ENCODE assay signal across 10 mouse cellular contexts in the genomic region with DNA sequence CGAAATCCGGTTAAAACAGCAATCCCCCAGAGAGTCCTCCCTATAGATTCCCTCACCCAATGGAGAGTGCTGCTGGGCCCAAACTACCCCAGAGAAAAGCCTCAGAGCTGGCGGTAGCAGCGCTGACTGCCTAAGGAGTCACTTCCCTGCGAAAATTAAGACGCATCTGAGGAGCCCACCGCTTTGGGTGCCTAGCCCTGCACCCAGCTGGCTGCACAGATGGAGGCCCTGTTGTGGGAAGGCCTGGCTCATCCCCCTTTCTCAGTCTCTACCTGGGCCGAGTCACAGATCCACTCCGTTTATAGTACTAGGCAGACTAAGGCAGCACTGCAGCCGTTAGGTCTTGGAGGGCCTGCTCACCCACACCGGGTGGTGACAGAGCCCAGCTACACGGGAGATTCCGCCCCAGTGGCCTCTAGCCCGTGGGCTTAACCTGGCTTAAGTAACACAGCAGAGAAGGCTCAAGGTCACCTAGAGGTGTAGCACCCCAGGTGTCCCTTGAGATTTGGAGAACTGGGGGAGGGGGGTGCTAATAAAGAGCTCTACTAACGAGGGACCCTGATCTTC. TPM values are rescaled to one million over a fixed set of nuclear protein-coding genes. Genes with fewer than 3 reads are reported as not detected.
DNase-seq lines count a peak whose midpoint lies in the region; ATAC-seq and TF ChIP-seq lines count a peak whose summit lies in the region.
"Had no signal": no experiment of that assay in that cellular context is flagged by ENCODE, and none has a peak within 500 bp of the region (broad histone marks: within the 10 kb centered on the region; RNA-seq: fewer than 3 reads in every experiment).

No protein-coding gene starts in this region.

- H3K36me3 ChIP-seq in heart, postnatal 0 days (replicated peaks; ENCODE audit: control insufficient read depth, insufficient read depth, low read length), result no peaks in the 10 kb centered on the region
- 0 out of 2 replicates have a peak, but pooled peaks cover 3% of the 10 kb centered on the region for H3K36me3 ChIP-seq in limb, embryonic 14.5 days (ENCODE audit: control insufficient read depth, insufficient read depth, low read length)

- H3K9ac ChIP-seq in heart, postnatal 0 days (replicated peaks; ENCODE audit: low read depth, low read length), result peak overlapping the region; percentile 86
- H3K9ac ChIP-seq in limb, embryonic 14.5 days (ENCODE audit: low read depth, low read length, severe bottlenecking), result peak overlapping the region; percentile 89

- 0 out of 2 replicates have a peak, but pooled peaks have one; percentile 12 for TF ChIP-seq POLR2A in limb, embryonic 14.5 days (IDR thresholded peaks at IDR 0.05; ENCODE audit: borderline replicate concordance, extremely low read depth, insufficient read depth, insufficient read length)

- H3K4me1 ChIP-seq in heart, postnatal 0 days (ENCODE audit: control insufficient read depth, insufficient read depth), result no peaks in the 10 kb centered on the region
- peaks cover 43% of the 10 kb centered on the region for H3K4me1 ChIP-seq in limb, embryonic 14.5 days (ENCODE audit: control insufficient read depth, insufficient read depth, low read length)

- H3K4me2 ChIP-seq in heart, postnatal 0 days (ENCODE audit: low read depth, low read length), result peak overlapping the region; percentile 75
- peak overlapping the region; percentile 89 for H3K4me2 ChIP-seq in limb, embryonic 14.5 days (replicated peaks; ENCODE audit: low read depth, low read length, severe bottlenecking)

- no peak for ATAC-seq in heart, postnatal 0 days (ENCODE audit: insufficient read depth, low read depth)
- ATAC-seq in limb, embryonic 14.5 days (ENCODE audit: low FRiP score, low read depth), result no peak
- ATAC-seq in megakaryocyte progenitor cell, adult 5-6 weeks (replicated peaks; ENCODE audit: poor library complexity), result no peak
- ATAC-seq in frontal cortex, adult (ENCODE audit: low TSS enrichment), result no peak
- ATAC-seq in erythroblast, adult 5-6 weeks (replicated peaks; ENCODE audit: low FRiP score, poor library complexity, severe bottlenecking), result no peak

- H3K4me3 ChIP-seq in heart, postnatal 0 days (ENCODE audit: low read depth, low read length), result peak overlapping the region; percentile 68
- peak overlapping the region; percentile 77 for H3K4me3 ChIP-seq in limb, embryonic 14.5 days (replicated peaks; ENCODE audit: low read length)

- no peak for TF ChIP-seq CTCF in heart, postnatal 0 days (IDR thresholded peaks at IDR 0.05; ENCODE audit: low read depth)

- H3K27me3 ChIP-seq in heart, postnatal 0 days (ENCODE audit: control insufficient read depth, insufficient read depth, low read length), result peaks cover 63% of the 10 kb centered on the region
- peaks cover 26% of the 10 kb centered on the region; the same call in 1 of the 2 replicates for H3K27me3 ChIP-seq in limb, embryonic 14.5 days (ENCODE audit: control insufficient read depth, insufficient read depth, low read length)

- no peaks in the 10 kb centered on the region for H3K9me3 ChIP-seq in heart, postnatal 0 days (replicated peaks; ENCODE audit: control insufficient read depth, low read length)
- no peaks in the 10 kb centered on the region for H3K9me3 ChIP-seq in limb, embryonic 14.5 days (ENCODE audit: control insufficient read depth, low read length)

- DNase-seq in retina, embryonic 14.5 days (ENCODE audit: low spot score), result peak; percentile 26
- DNase-seq in retina, postnatal 1 day, result no peak
- DNase-seq in heart, postnatal 0 days (ENCODE audit: low spot score), result no peak
- DNase-seq in limb, embryonic 14.5 days (ENCODE audit: low spot score), result no peak
- DNase-seq in frontal cortex, adult 2 months (ENCODE audit: extremely low spot score in 1 of 2, low spot score in 1 of 2), result no peak
- DNase-seq: thymus, postnatal 4 days had no signal

- 8% methylated on average over 15 of the region's 15 CpGs for WGBS in heart, postnatal 0 days
- 6% methylated on average over 15 of the region's 15 CpGs for WGBS in limb, embryonic 14.5 days

- TF ChIP-seq EP300 in heart, postnatal 0 days (IDR thresholded peaks at IDR 0.05; ENCODE audit: low read depth), result no peak

- peak overlapping the region; percentile 91 for H3K27ac ChIP-seq in heart, postnatal 0 days (ENCODE audit: low read depth)
- H3K27ac ChIP-seq in limb, embryonic 14.5 days (replicated peaks; ENCODE audit: low read depth, low read length), result peak overlapping the region; percentile 97
- H3K27ac ChIP-seq: macrophage had no signal

RNA-seq across cellular contexts. Expression of gene Prdm16, which starts 1.7 kb away (rescaled TPM):
- 9.3 and 9.8 TPM in 2 replicates for total RNA-seq in heart, postnatal 0 days (2014; rRNA removed; ENCODE audit: low replicate concordance)
- 10.7 and 14.7 TPM in 2 replicates for polyA plus RNA-seq in heart, postnatal 0 days (2015; fragmentation: Nextera tagmentation; extraction: Ambion mirVana)
- polyA plus RNA-seq in limb, embryonic 14.5 days (2012; rRNA removed), result 11.7 and 15.3 TPM in 2 replicates
- 25.6 and 40.0 TPM in 2 replicates for polyA plus RNA-seq in limb, embryonic 14.5 days (2014; fragmentation: Nextera tagmentation; extraction: Ambion mirVana)
- total RNA-seq in megakaryocyte progenitor cell, adult 5-6 weeks (2015), result 0.79 and 2.1 TPM in 2 replicates
- 1.6 and 6.2 TPM in 2 replicates for total RNA-seq in megakaryocyte progenitor cell, adult 5-6 weeks (2017)
- polyA plus RNA-seq in frontal cortex, adult 2 months (2012; rRNA removed), result 5.0 and 5.4 TPM in 2 replicates
- 2.1 TPM in 1 of 2 replicates, not detected in the other for total RNA-seq in erythroblast, adult 5-6 weeks (2015; ENCODE audit: low replicate concordance)
- total RNA-seq in erythroblast, adult 5-6 weeks (2017; ENCODE audit: low replicate concordance), result 1.7 and 3.0 TPM in 2 replicates

RNA-seq across cellular contexts. Expression of gene Actrt2, which starts 29.3 kb away (rescaled TPM):
- total RNA-seq in heart, postnatal 0 days (2014; rRNA removed; ENCODE audit: low replicate concordance), result not detected in 2 replicates
- not detected in 2 replicates for polyA plus RNA-seq in heart, postnatal 0 days (2015; fragmentation: Nextera tagmentation; extraction: Ambion mirVana)
- not detected in 2 replicates for polyA plus RNA-seq in limb, embryonic 14.5 days (2012; rRNA removed)
- polyA plus RNA-seq in limb, embryonic 14.5 days (2014; fragmentation: Nextera tagmentation; extraction: Ambion mirVana), result not detected in 2 replicates
- total RNA-seq in megakaryocyte progenitor cell, adult 5-6 weeks (2015), result not detected in 2 replicates
- total RNA-seq in megakaryocyte progenitor cell, adult 5-6 weeks (2017), result not detected in 2 replicates
- polyA plus RNA-seq in frontal cortex, adult 2 months (2012; rRNA removed), result not detected in 2 replicates
- total RNA-seq in erythroblast, adult 5-6 weeks (2015; ENCODE audit: low replicate concordance), result not detected in 2 replicates
- not detected in 2 replicates for total RNA-seq in erythroblast, adult 5-6 weeks (2017; ENCODE audit: low replicate concordance)
- polyA plus RNA-seq: macrophage had no signal
